Mouse (Mus musculus) embryonic fibroblast, embryonic 13.5 days (primary cell): Measurements from ENCODE around the gene Tmem229b. TPM values are rescaled to one million over a fixed set of nuclear protein-coding genes. Genes with fewer than 3 reads are reported as not detected.
"Not testable (repeated sequence)": the region's sequence is repeated elsewhere in the genome, so short reads cannot be mapped to it uniquely, and the experiment has no call there.

Experiments
- H3K27ac ChIP-seq: 2 replicates; pipeline ENCODE4 v1.5.1; 2012; ENCODE audit warnings: low read length, control low read depth, inconsistent platforms; ENCODE audit not compliant: insufficient read depth
- H3K4me1 ChIP-seq: 2 replicates; pipeline ENCODE4 v1.6.1; 2011; ENCODE audit warnings: low read length; ENCODE audit not compliant: control insufficient read depth, insufficient read depth
- H3K4me3 ChIP-seq: 2 replicates; pipeline ENCODE4 v1.5.1; 2011; ENCODE audit warnings: mild to moderate bottlenecking, control low read depth, low read length; ENCODE audit not compliant: insufficient read depth
- CTCF ChIP-seq: IDR thresholded peaks from 2 replicates; pipeline ENCODE4 v1.5.1; 2011; ENCODE audit warnings: mild to moderate bottlenecking, control low read depth, low read length, moderate library complexity, borderline replicate concordance; ENCODE audit not compliant: insufficient read depth
- POLR2A ChIP-seq: IDR thresholded peaks from 2 replicates; pipeline ENCODE4 v1.6.1; 2011; ENCODE audit warnings: low read depth, mild to moderate bottlenecking, control low read depth, low read length, moderate library complexity
- polyA plus RNA-seq: library from polyadenylated mRNA; stranded (reverse); fragments of >200 nt; gene quantifications from 2 replicates; pipeline ENCODE4 v1.2.4, GENCODE M21; 2011; ENCODE audit warnings: low read depth; ENCODE audit not compliant: missing spikeins, insufficient read length

Tmem229b gene
- polyA plus RNA-seq, 1 experiment: 3.5 TPM

- no peaks in the 10 kb centered on the region for H3K4me1 ChIP-seq
- no peak overlapping the region for H3K27ac ChIP-seq
- TF ChIP-seq CTCF: no peak
- no peak for TF ChIP-seq POLR2A
- H3K4me3 ChIP-seq: no peak overlapping the region
Observed at GRCm38 (mm10) chr12:79040201-79040827, 32.9 kb upstream of the Tmem229b start.

GRCm38 (mm10) chr12:79039708-79040107, 32.3 kb upstream of the Tmem229b start:
- H3K27ac ChIP-seq: no peak overlapping the region
- TF ChIP-seq CTCF: no peak
- no peak for TF ChIP-seq POLR2A
- H3K4me3 ChIP-seq: no peak overlapping the region
- H3K4me1 ChIP-seq: no peaks in the 10 kb centered on the region

- no peak overlapping the region for H3K4me3 ChIP-seq
- H3K4me1 ChIP-seq: no peaks in the 10 kb centered on the region
- H3K27ac ChIP-seq: no peak overlapping the region
- TF ChIP-seq POLR2A: no peak
- TF ChIP-seq CTCF: no peak
Observed at GRCm38 (mm10) chr12:79035349-79035748, 27.9 kb upstream of the Tmem229b start.

GRCm38 (mm10) chr12:79034331-79034730, 26.9 kb upstream of the Tmem229b start:
- TF ChIP-seq CTCF (no peak), POLR2A (no peak)

GRCm38 (mm10) chr12:79028911-79029861, 21.8 kb upstream of the Tmem229b start, which contains the start of gene Plekhh1:
TSS of gene Plekhh1 (plus strand) at chr12:79029163.
- Histone ChIP-seq H3K4me3 (peak within 1 kb of the TSS; percentile 52), H3K4me1 (no peaks in the 10 kb centered on the region), H3K27ac (no peak within 1 kb of the TSS)
- TF ChIP-seq CTCF (no peak), POLR2A (peak; percentile 51)

More at GRCm38 (mm10) chr12:79034331-79034730, 26.9 kb upstream of the Tmem229b start:
- H3K4me1 ChIP-seq: no peaks in the 10 kb centered on the region
- no peak overlapping the region for H3K27ac ChIP-seq
- no peak overlapping the region for H3K4me3 ChIP-seq

- not testable (repeated sequence) for H3K27ac ChIP-seq, H3K4me1 ChIP-seq, H3K4me3 ChIP-seq
Observed at GRCm38 (mm10) chr12:79027526-79027925, 20.1 kb upstream of the Tmem229b start.

GRCm38 (mm10) chr12:79022882-79023281, 15.5 kb upstream of the Tmem229b start:
- Histone ChIP-seq H3K27ac (no peak overlapping the region), H3K4me1 (no peaks in the 10 kb centered on the region), H3K4me3 (no peak overlapping the region)
- TF ChIP-seq POLR2A: no peak
- TF ChIP-seq CTCF: peak; percentile 66; the same call in 1 of the 2 replicates

GRCm38 (mm10) chr12:79021902-79022301, 14.5 kb upstream of the Tmem229b start:
- no peaks in the 10 kb centered on the region for H3K4me1 ChIP-seq
- no peak overlapping the region for H3K27ac ChIP-seq
- no peak for TF ChIP-seq POLR2A
- no peak for TF ChIP-seq CTCF
- H3K4me3 ChIP-seq: no peak overlapping the region

GRCm38 (mm10) chr12:79017994-79018399, 10.6 kb upstream of the Tmem229b start:
- no peak overlapping the region for H3K27ac ChIP-seq
- no peaks in the 10 kb centered on the region for H3K4me1 ChIP-seq
- H3K4me3 ChIP-seq: no peak overlapping the region
- TF ChIP-seq CTCF (no peak), POLR2A (no peak)

GRCm38 (mm10) chr12:79016109-79016508, 8.7 kb upstream of the Tmem229b start:
- no peak overlapping the region for H3K4me3 ChIP-seq
- no peak for TF ChIP-seq CTCF
- TF ChIP-seq POLR2A: no peak

More at GRCm38 (mm10) chr12:79016109-79016508, 8.7 kb upstream of the Tmem229b start:
- Histone ChIP-seq H3K27ac (no peak overlapping the region), H3K4me1 (no peaks in the 10 kb centered on the region)
